Mouse (Mus musculus) small intestine, adult 2 months (tissue): ENCODE measurements at regions not wholly inside any gene's neighbourhood (a gene's known extent, or its start where the extent isn't known, plus 50 kb on each side); places are given as distances from the start of the nearest gene placed in this dataset.

Source experiments
- CTCF ChIP-seq: fragments of 200-500 bp; IDR thresholded peaks from 2 replicates; pipeline ENCODE4 v1.5.1; 2012; ENCODE audit warnings: low read depth, mild to moderate bottlenecking, control low read depth, inconsistent platforms, low read length, moderate library complexity, mixed read lengths; ENCODE audit not compliant: insufficient replicate concordance, insufficient read length; ENCODE audit errors: extremely low read depth
- POLR2A ChIP-seq: fragments of 200-500 bp; IDR thresholded peaks from 2 replicates; pipeline ENCODE4 v1.6.1; 2012; ENCODE audit warnings: low read depth, mild to moderate bottlenecking, control low read depth, inconsistent platforms, low read length, moderate library complexity

GRCm38 (mm10) chr1:71945070-71945469 is 267.0 kb downstream of the Mreg start:
- TF ChIP-seq CTCF: no peak
- TF ChIP-seq POLR2A: no peak
